Mouse (Mus musculus) ES-E14 (cell line): Measurements from ENCODE around the gene Gm13279.

ENCODE experiments used
- CHD2 ChIP-seq: IDR thresholded peaks from 2 replicates; pipeline ENCODE4 v1.6.1; 2014; ENCODE audit warnings: mild to moderate bottlenecking, low read depth, low read length, inconsistent platforms
- HCFC1 ChIP-seq: IDR thresholded peaks from 2 replicates; pipeline ENCODE4 v1.6.1; 2012; ENCODE audit warnings: low read length, inconsistent platforms, borderline replicate concordance; ENCODE audit not compliant: insufficient read depth
- MAFK ChIP-seq: IDR thresholded peaks from 2 replicates; pipeline ENCODE4 v1.6.1; 2014; ENCODE audit warnings: mild to moderate bottlenecking, low read depth, low read length, inconsistent platforms; ENCODE audit not compliant: insufficient read depth
- ZC3H11A ChIP-seq: IDR thresholded peaks from 2 replicates; pipeline ENCODE4 v1.6.1; 2012; ENCODE audit warnings: low read depth, mild to moderate bottlenecking, inconsistent platforms, low read length, borderline replicate concordance
- ZNF384 ChIP-seq: IDR thresholded peaks from 2 replicates; pipeline ENCODE4 v1.6.1; 2012; ENCODE audit warnings: low read depth, low read length, inconsistent platforms

GRCm38 (mm10) chr4:88815928-88816327, 18.7 kb downstream of the Gm13279 start, which contains the start of gene Ifna7:
- no peak for TF ChIP-seq ZNF384
- TF ChIP-seq HCFC1: no peak
- TF ChIP-seq MAFK: no peak
- TF ChIP-seq ZC3H11A: no peak
- TF ChIP-seq CHD2: no peak
